Mouse (Mus musculus): ENCODE data around the gene Stat5a. TPM values are rescaled to one million over a fixed set of nuclear protein-coding genes. Genes with fewer than 3 reads are reported as not detected.

The Stat5a gene
- polyA plus RNA-seq, 2 experiments, result 7.2 to 7.8 TPM

DNA sequence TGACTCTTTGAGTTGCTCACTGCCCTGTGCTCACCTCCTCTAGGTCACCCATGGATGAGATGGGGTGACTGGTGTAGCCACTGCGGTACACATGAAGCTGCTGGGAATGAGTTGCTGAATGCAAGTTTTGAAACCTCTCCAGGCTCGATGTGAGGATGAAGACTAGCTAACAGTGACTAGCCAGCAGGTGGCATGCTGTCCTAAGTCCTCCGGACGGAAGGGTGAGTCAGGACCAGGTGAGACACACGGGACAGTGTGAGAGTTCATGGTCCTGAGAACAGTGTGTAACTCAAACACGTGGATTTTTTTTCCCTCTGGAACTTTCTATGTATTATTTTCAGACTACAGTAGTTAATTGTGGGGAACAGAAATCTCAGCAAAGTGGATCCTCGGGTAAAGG lies 25.7 kb upstream of the Stat5a start:
- Histone ChIP-seq H3K4me3 (ENCODE audit: insufficient read depth in 1 of 2, low read depth in 2 of 2, low read length in 2 of 2) (no peak overlapping the region), H3K27me3 (ENCODE audit: control insufficient read depth, insufficient read depth, low read length) (no peaks in the 10 kb centered on the region), H3K9ac (replicated peaks) (no peak overlapping the region), H3K27ac (no peak overlapping the region), H3K4me2 (ENCODE audit: low read depth) (no peak overlapping the region), H3K9me3 (ENCODE audit: control insufficient read depth, low read length) (peaks cover 3% of the 10 kb centered on the region), H3K36me3 (replicated peaks; ENCODE audit: control insufficient read depth, insufficient read depth, low read depth) (no peaks in the 10 kb centered on the region), H3K4me1 (replicated peaks; ENCODE audit: control insufficient read depth in 2 of 2, insufficient read depth in 2 of 2, low read length in 1 of 2) (peaks cover 4 to 12% of the 10 kb centered on the region in 2 experiments)
- DNase-seq (ENCODE audit: low read depth in 3 of 3, low spot score in 3 of 3) (no peak), ATAC-seq (ENCODE audit: insufficient read depth) (no peak)
- 59% methylated on average over 7 of the region's 7 CpGs for WGBS (ENCODE audit: insufficient replicate concordance)
- peak; percentile 61 for TF ChIP-seq CTCF (IDR thresholded peaks at IDR 0.05; ENCODE audit: low read depth)
- no peak for TF ChIP-seq EP300 (IDR thresholded peaks at IDR 0.05; ENCODE audit: low read depth)

DNA sequence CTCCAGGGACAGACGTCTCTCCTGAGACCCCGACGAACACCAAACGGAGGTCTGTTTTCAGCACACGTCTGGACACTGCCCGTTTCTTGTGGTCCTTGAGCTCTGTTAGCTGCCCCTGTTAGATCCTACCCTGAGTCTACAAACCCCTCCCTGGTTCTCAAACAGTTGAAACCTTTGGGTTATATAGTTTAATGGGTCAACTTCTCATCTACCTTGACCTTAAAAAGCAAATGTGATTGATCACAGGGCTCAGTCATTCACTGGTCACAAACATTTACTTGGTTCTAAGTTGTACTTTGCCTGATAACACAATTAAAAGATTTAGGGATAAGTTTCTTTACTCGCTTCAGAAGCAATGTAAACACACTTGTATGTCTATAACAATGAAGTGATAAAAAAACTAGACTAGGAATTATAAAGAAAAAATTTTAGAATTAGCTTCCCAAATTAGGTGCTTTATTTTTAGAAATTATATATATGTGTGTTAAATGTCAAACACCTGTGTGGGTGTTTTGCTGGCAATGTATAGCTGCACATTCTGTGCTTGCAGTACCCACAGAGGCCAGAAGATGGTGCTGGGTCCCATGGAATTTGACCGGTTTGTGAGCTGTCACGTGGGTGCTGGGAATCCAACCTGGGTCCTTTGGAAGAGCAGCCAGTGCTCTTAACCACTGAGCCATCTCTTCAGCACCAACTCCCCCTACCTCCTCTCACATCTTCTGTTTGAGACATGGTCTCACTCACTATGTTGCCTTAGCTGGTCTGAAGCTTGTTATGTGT lies 22.0 kb upstream of the Stat5a start:
- Histone ChIP-seq H3K9me3 (ENCODE audit: control insufficient read depth, low read length) (peaks cover 3% of the 10 kb centered on the region), H3K27me3 (ENCODE audit: control insufficient read depth, insufficient read depth, low read length) (no peaks in the 10 kb centered on the region), H3K4me1 (replicated peaks; ENCODE audit: control insufficient read depth in 2 of 2, insufficient read depth in 2 of 2, low read length in 1 of 2) (peaks cover 7 to 12% of the 10 kb centered on the region in 2 experiments; a peak in 3 of 4 replicates), H3K9ac (replicated peaks) (no peak overlapping the region), H3K27ac (no peak overlapping the region), H3K4me3 (ENCODE audit: insufficient read depth in 1 of 2, low read depth in 2 of 2, low read length in 2 of 2) (0 out of 4 replicates have a peak overlapping the region, but pooled peaks of 1 of the 2 experiments have one; percentile 17), H3K36me3 (replicated peaks; ENCODE audit: control insufficient read depth, insufficient read depth, low read depth) (no peaks in the 10 kb centered on the region), H3K4me2 (ENCODE audit: low read depth) (no peak overlapping the region)
- DNase-seq (ENCODE audit: low read depth in 3 of 3, low spot score in 3 of 3) (no peak), ATAC-seq (ENCODE audit: insufficient read depth) (no peak)
- TF ChIP-seq EP300 (IDR thresholded peaks at IDR 0.05; ENCODE audit: low read depth) (no peak), CTCF (IDR thresholded peaks at IDR 0.05; ENCODE audit: low read depth) (peak; percentile 70)
- 76% methylated on average over 9 of the region's 9 CpGs for WGBS (ENCODE audit: insufficient replicate concordance)

DNA sequence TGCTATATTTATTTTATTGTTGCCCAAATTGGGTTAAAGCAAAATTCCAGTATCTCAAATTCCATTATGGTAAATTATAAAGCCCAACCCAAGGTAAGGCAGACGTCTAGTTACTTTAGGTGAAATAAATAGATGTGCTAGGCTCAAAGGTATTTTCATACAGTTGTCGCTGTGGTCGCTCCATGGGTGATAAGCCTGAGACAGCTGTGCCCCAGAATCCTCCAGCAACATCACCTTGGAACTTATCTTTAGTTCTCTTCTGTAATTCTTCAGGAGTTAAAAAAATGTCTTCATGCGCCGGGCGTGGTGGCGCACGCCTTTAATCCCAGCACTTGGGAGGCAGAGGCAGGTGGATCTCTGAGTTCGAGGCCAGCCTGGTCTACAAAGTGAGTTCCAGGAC lies 20.3 kb upstream of the Stat5a start:
- H3K4me2 ChIP-seq (ENCODE audit: low read depth), result no peak overlapping the region
- no peak overlapping the region for H3K9ac ChIP-seq (replicated peaks)
- 52% methylated on average over 9 of the region's 9 CpGs for WGBS (ENCODE audit: insufficient replicate concordance)
- DNase-seq (ENCODE audit: low read depth in 3 of 3, low spot score in 3 of 3) (no peak), ATAC-seq (ENCODE audit: insufficient read depth) (no peak)
- H3K36me3 ChIP-seq (replicated peaks; ENCODE audit: control insufficient read depth, insufficient read depth, low read depth), result no peaks in the 10 kb centered on the region
- H3K9me3 ChIP-seq (ENCODE audit: control insufficient read depth, low read length), result peaks cover 3% of the 10 kb centered on the region
- peaks cover 7 to 12% of the 10 kb centered on the region in 2 experiments; a peak in 3 of 4 replicates for H3K4me1 ChIP-seq (replicated peaks; ENCODE audit: control insufficient read depth in 2 of 2, insufficient read depth in 2 of 2, low read length in 1 of 2)
- no peaks in the 10 kb centered on the region for H3K27me3 ChIP-seq (ENCODE audit: control insufficient read depth, insufficient read depth, low read length)
- TF ChIP-seq CTCF (IDR thresholded peaks at IDR 0.05; ENCODE audit: low read depth) (no peak), EP300 (IDR thresholded peaks at IDR 0.05; ENCODE audit: low read depth) (no peak)
- H3K27ac ChIP-seq, result no peak overlapping the region
- H3K4me3 ChIP-seq (ENCODE audit: insufficient read depth in 1 of 2, low read depth in 2 of 2, low read length in 2 of 2), result no peak overlapping the region

DNA sequence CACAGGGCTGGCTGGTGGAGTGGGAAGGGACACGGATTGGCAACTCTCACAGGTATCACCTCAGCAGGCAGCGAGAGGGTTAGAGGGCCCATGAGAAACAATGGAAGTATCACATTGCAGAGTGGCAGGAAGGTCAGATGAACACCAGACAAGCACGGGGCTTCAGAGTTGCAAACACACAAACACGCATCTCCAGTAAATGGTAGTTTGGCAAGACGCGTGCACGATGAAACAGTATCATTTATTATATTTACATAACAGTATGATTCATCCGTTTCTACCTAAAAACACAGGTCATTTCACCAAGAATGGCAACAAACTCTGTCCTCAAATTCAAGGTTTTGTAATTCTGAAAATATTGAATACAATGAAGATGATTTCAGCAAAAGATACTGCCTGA lies 19.6 kb upstream of the Stat5a start:
- Histone ChIP-seq H3K4me3 (ENCODE audit: insufficient read depth in 1 of 2, low read depth in 2 of 2, low read length in 2 of 2) (no peak overlapping the region), H3K27me3 (ENCODE audit: control insufficient read depth, insufficient read depth, low read length) (no peaks in the 10 kb centered on the region), H3K9me3 (ENCODE audit: control insufficient read depth, low read length) (peaks cover 3% of the 10 kb centered on the region), H3K4me1 (replicated peaks; ENCODE audit: control insufficient read depth in 2 of 2, insufficient read depth in 2 of 2, low read length in 1 of 2) (peaks cover 7 to 12% of the 10 kb centered on the region in 2 experiments; a peak in 3 of 4 replicates), H3K36me3 (replicated peaks; ENCODE audit: control insufficient read depth, insufficient read depth, low read depth) (no peaks in the 10 kb centered on the region), H3K4me2 (ENCODE audit: low read depth) (no peak overlapping the region), H3K27ac (no peak overlapping the region), H3K9ac (replicated peaks) (no peak overlapping the region)
- no peak for DNase-seq (ENCODE audit: low read depth in 3 of 3, low spot score in 3 of 3)
- 79% methylated on average over 8 of the region's 8 CpGs for WGBS (ENCODE audit: insufficient replicate concordance)
- ATAC-seq (ENCODE audit: insufficient read depth), result no peak
- no peak for TF ChIP-seq EP300 (IDR thresholded peaks at IDR 0.05; ENCODE audit: low read depth)
- TF ChIP-seq CTCF (IDR thresholded peaks at IDR 0.05; ENCODE audit: low read depth), result no peak

DNA sequence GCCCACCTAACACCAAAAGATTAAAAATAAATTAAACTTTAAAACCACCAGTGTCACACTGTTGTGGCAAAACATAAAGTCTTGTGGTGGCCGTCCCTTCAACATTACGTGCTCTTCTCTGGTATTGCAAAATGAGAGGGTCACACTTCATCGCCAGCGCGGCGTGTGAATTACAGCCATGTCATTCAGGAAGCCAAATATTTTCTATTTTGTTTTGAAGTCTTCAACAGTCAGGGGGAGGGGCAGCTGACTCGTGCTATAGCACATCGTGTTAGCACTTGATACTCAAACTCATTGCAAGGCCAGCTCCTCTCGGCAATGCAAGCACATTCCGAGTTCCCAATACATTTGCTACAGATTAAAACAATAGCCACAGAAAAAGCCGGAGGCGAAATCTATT lies 18.3 kb upstream of the Stat5a start:
- H3K4me2 ChIP-seq (ENCODE audit: low read depth), result peak overlapping the region; percentile 38
- H3K27ac ChIP-seq, result no peak overlapping the region
- no peak for TF ChIP-seq CTCF (IDR thresholded peaks at IDR 0.05; ENCODE audit: low read depth)
- TF ChIP-seq EP300 (IDR thresholded peaks at IDR 0.05; ENCODE audit: low read depth), result no peak
- 23% methylated on average over 12 of the region's 12 CpGs for WGBS (ENCODE audit: insufficient replicate concordance)
- H3K4me1 ChIP-seq (replicated peaks; ENCODE audit: control insufficient read depth in 2 of 2, insufficient read depth in 2 of 2, low read length in 1 of 2), result peaks cover 7 to 12% of the 10 kb centered on the region in 2 experiments
- no peaks in the 10 kb centered on the region for H3K27me3 ChIP-seq (ENCODE audit: control insufficient read depth, insufficient read depth, low read length)
- no peak for DNase-seq (ENCODE audit: low read depth in 3 of 3, low spot score in 3 of 3)
- no peak overlapping the region for H3K4me3 ChIP-seq (ENCODE audit: insufficient read depth in 1 of 2, low read depth in 2 of 2, low read length in 2 of 2)
- H3K36me3 ChIP-seq (replicated peaks; ENCODE audit: control insufficient read depth, insufficient read depth, low read depth), result no peaks in the 10 kb centered on the region
- H3K9ac ChIP-seq (replicated peaks), result no peak overlapping the region
- H3K9me3 ChIP-seq (ENCODE audit: control insufficient read depth, low read length), result peaks cover 3% of the 10 kb centered on the region
- ATAC-seq (ENCODE audit: insufficient read depth), result 0 out of 2 replicates have a peak, but pooled peaks have one; percentile 23
